Mouse (Mus musculus): Measurements from ENCODE around the gene Wdr43.

- no peak for TF ChIP-seq EP300 (IDR thresholded peaks at IDR 0.05; ENCODE audit: low read depth)
- no peak for TF ChIP-seq CTCF (IDR thresholded peaks at IDR 0.05; ENCODE audit: low read depth)
Measured at GRCm38 (mm10) chr17:71698619-71698956, 82.9 kb downstream of the Wdr43 start.
